Mouse (Mus musculus): ENCODE results near the gene Gm6793. TPM values are rescaled to one million over a fixed set of nuclear protein-coding genes. Genes with fewer than 3 reads are reported as not detected.

Gene Gm6793
- total and polyA plus RNA-seq, 3 experiments, result 0.27 TPM; not detected in 2

GRCm38 (mm10) chr8:111984511-111984910, 30.3 kb downstream of the Gm6793 start:
- in situ Hi-C loops (cut with MboI; ENCODE audit: low pct_ligation_motif_present, low pct_unique_long_range_greater_than_20kb, low sequenced_read_pairs) (loop anchor here (5.0 kb wide), 1 partner anchor 37 kb away; no protein-coding TSS in a partner anchor), dilution Hi-C loops (cut with MboI; ENCODE audit: extremely low pct_ligation_motif_present, extremely low pct_unique_long_range_greater_than_20kb, low sequenced_read_pairs) (no loop called here)
- H3K9me3 ChIP-seq (replicated peaks; ENCODE audit: low read length), result no peaks in the 10 kb centered on the region
- no peak overlapping the region for H3K9ac ChIP-seq (ENCODE audit: insufficient read depth, low read depth)
- H3K4me2 ChIP-seq (ENCODE audit: insufficient read depth, low read depth, poor library complexity, severe bottlenecking), result no peak overlapping the region
- TF ChIP-seq CHD1 (IDR thresholded peaks at IDR 0.05; ENCODE audit: low read depth, low read length), result no peak
- no peak for TF ChIP-seq GABPA (IDR thresholded peaks at IDR 0.05; ENCODE audit: insufficient replicate concordance, low read depth, low read length)
- no peak for TF ChIP-seq CHD2 (IDR thresholded peaks at IDR 0.05; ENCODE audit: low read length)
- no peak for TF ChIP-seq PAX5 (IDR thresholded peaks at IDR 0.05; ENCODE audit: low read length)
- TF ChIP-seq MAZ (IDR thresholded peaks at IDR 0.05; ENCODE audit: low read depth, low read length), result no peak
- no peak for TF ChIP-seq NRF1 (IDR thresholded peaks at IDR 0.05; ENCODE audit: low read depth, low read length)
- H3K4me3 ChIP-seq (replicated peaks in 1 of 3; ENCODE audit: low read depth in 2 of 3, low read length in 2 of 3, poor library complexity in 1 of 3), result no peak overlapping the region
- H3K36me3 ChIP-seq (replicated peaks in 1 of 2; ENCODE audit: control insufficient read depth in 1 of 2, insufficient read depth in 1 of 2, low read length in 1 of 2), result peaks cover 62 to 91% of the 10 kb centered on the region in 2 experiments
- no peak overlapping the region for H3K27ac ChIP-seq (ENCODE audit: insufficient read depth, low read depth)
- no peaks in the 10 kb centered on the region for H3K27me3 ChIP-seq (replicated peaks)
- DNase-seq (ENCODE audit: extremely low read depth), result no peak
- peaks cover 0 to 25% of the 10 kb centered on the region in 2 experiments; a peak in 1 of 4 replicates for H3K4me1 ChIP-seq (ENCODE audit: control insufficient read depth in 1 of 2, insufficient read depth in 2 of 2)
- no peaks in the 10 kb centered on the region for H3K79me2 ChIP-seq (replicated peaks; ENCODE audit: control insufficient read depth, extremely low read depth, insufficient read depth, poor library complexity, severe bottlenecking)

DNA sequence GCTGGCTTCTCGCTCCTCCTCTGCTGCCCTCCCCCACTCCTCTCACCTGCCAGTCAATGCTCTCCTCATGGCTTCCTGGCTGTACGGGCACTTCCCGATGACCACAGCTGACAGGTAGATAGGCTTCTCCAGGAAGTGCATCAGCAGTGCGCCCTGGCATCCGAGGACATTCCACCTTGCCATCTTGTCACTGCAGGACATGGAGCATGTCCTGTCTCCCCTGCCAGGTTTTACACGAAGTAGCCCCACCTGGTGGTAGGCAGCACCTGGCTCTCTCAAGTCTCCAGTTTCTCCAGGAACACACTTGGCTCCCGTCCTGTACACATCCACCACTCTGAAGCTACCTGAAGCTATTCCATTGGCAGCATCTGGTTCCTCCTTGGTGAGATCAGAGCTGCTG, 32.7 kb downstream of the Gm6793 start:
- Histone ChIP-seq H3K27ac (ENCODE audit: insufficient read depth, low read depth) (no peak overlapping the region; the same call in 1 of the 2 replicates), H3K9ac (ENCODE audit: insufficient read depth, low read depth) (no peak overlapping the region), H3K4me1 (ENCODE audit: control insufficient read depth in 1 of 2, insufficient read depth in 2 of 2) (peaks cover 0 to 22% of the 10 kb centered on the region in 2 experiments; a peak in 2 of 4 replicates), H3K9me3 (replicated peaks; ENCODE audit: low read length) (no peaks in the 10 kb centered on the region), H3K36me3 (replicated peaks in 1 of 2; ENCODE audit: control insufficient read depth in 1 of 2, insufficient read depth in 1 of 2, low read length in 1 of 2) (peaks cover 57 to 88% of the 10 kb centered on the region in 2 experiments), H3K27me3 (replicated peaks) (no peaks in the 10 kb centered on the region), H3K4me2 (ENCODE audit: insufficient read depth, low read depth, poor library complexity, severe bottlenecking) (no peak overlapping the region), H3K79me2 (replicated peaks; ENCODE audit: control insufficient read depth, extremely low read depth, insufficient read depth, poor library complexity, severe bottlenecking) (no peaks in the 10 kb centered on the region), H3K4me3 (replicated peaks in 1 of 3; ENCODE audit: low read depth in 2 of 3, low read length in 2 of 3, poor library complexity in 1 of 3) (no peak overlapping the region)
- TF ChIP-seq RAD21 (IDR thresholded peaks at IDR 0.05; ENCODE audit: low read depth, low read length) (peak; percentile 19), POLR2AphosphoS2 (IDR thresholded peaks at IDR 0.05; ENCODE audit: low read depth, low read length) (no peak), UBTF (IDR thresholded peaks at IDR 0.05; ENCODE audit: low read depth, low read length) (no peak), USF2 (conservative IDR thresholded peaks at IDR 0.05; ENCODE audit: low read depth, low read length) (no peak), ETS1 (conservative IDR thresholded peaks at IDR 0.05; ENCODE audit: low read depth, low read length) (no peak), SMC3 (IDR thresholded peaks at IDR 0.05; ENCODE audit: low read depth, low read length) (peak; percentile 41), EP300 (IDR thresholded peaks at IDR 0.05; ENCODE audit: low read length) (no peak), CTCF (conservative IDR thresholded peaks at IDR 0.05 in 1 of 2, IDR thresholded peaks at IDR 0.05 in 1 of 2; ENCODE audit: low read depth in 2 of 2, low read length in 2 of 2) (peak in 1 of 2 experiments; percentile 47; a peak in 2 of 4 replicates), CHD1 (IDR thresholded peaks at IDR 0.05; ENCODE audit: low read depth, low read length) (no peak), KAT2A (IDR thresholded peaks at IDR 0.05; ENCODE audit: insufficient replicate concordance, low read length) (no peak), POLR2A (IDR thresholded peaks at IDR 0.05; ENCODE audit: low read depth, low read length) (no peak)
- dilution Hi-C loops (cut with MboI; ENCODE audit: extremely low pct_ligation_motif_present, extremely low pct_unique_long_range_greater_than_20kb, low sequenced_read_pairs) (no loop called here), in situ Hi-C loops (cut with MboI; ENCODE audit: low pct_ligation_motif_present, low pct_unique_long_range_greater_than_20kb, low sequenced_read_pairs) (loop anchor here (5.0 kb wide), 1 partner anchor 35 kb away; no protein-coding TSS in a partner anchor)
- no peak for DNase-seq (ENCODE audit: extremely low read depth)
